Mouse (Mus musculus) midbrain, postnatal 0 days (tissue): ENCODE data around the gene Fez2. TPM values are rescaled to one million over a fixed set of nuclear protein-coding genes. Genes with fewer than 3 reads are reported as not detected.

Experiments
- ATAC-seq: fragments of 200-750 bp; cut with Nextera tagmentation; 2 replicates; pipeline ENCODE4 v1.8.0; 2017; ENCODE audit warnings: moderate number of reproducible peaks, mild to moderate bottlenecking, moderate TSS enrichment, moderate library complexity; ENCODE audit not compliant: low FRiP score
- DNase-seq: peaks from one replicate; pipeline ENCODE4 v3.0.0-alpha.2; 2015; ENCODE audit warnings: low spot score
- H3K27ac ChIP-seq: fragments of 300-500 bp; sonication (generic); 2 replicates; pipeline ENCODE4 v1.5.1; 2014; ENCODE audit warnings: low read depth, mild to moderate bottlenecking, low read length, mixed read lengths
- H3K27me3 ChIP-seq: fragments of 300-500 bp; sonication (generic); 2 replicates; pipeline ENCODE4 v1.6.1; 2014; ENCODE audit warnings: low read length, control low read depth, mixed read lengths; ENCODE audit not compliant: insufficient read depth
- H3K36me3 ChIP-seq: fragments of 300-500 bp; sonication (generic); 2 replicates; pipeline ENCODE4 v1.6.1; 2014; ENCODE audit warnings: low read length, control low read depth, mixed read lengths; ENCODE audit not compliant: insufficient read depth
- H3K4me1 ChIP-seq: fragments of 300-500 bp; sonication (generic); 2 replicates; pipeline ENCODE4 v1.6.1; 2014; ENCODE audit warnings: mild to moderate bottlenecking, control low read depth, antibody characterized with exemption, low read length, mixed read lengths; ENCODE audit not compliant: insufficient read depth
- H3K4me2 ChIP-seq: fragments of 300-500 bp; sonication (generic); 2 replicates; pipeline ENCODE4 v1.6.1; 2014; ENCODE audit warnings: low read depth, mild to moderate bottlenecking, low read length, mixed read lengths; ENCODE audit not compliant: poor library complexity, severe bottlenecking
- H3K4me3 ChIP-seq: fragments of 300-500 bp; sonication (generic); 2 replicates; pipeline ENCODE4 v1.5.1; 2014; ENCODE audit warnings: low read depth, mild to moderate bottlenecking, low read length, moderate library complexity
- H3K9ac ChIP-seq: fragments of 300-500 bp; sonication (generic); replicated peaks from 2 replicates; pipeline ENCODE4 v1.6.1; 2014; ENCODE audit warnings: mild to moderate bottlenecking, low read length, moderate library complexity, mixed read lengths; ENCODE audit not compliant: poor library complexity, severe bottlenecking
- H3K9me3 ChIP-seq: fragments of 300-500 bp; sonication (generic); 2 replicates; pipeline ENCODE4 v1.6.1; 2016; ENCODE audit warnings: low read length, control low read depth
- CTCF ChIP-seq: IDR thresholded peaks from 2 replicates; pipeline ENCODE4 v1.5.1; 2016; ENCODE audit warnings: antibody characterized with exemption, mild to moderate bottlenecking
- WGBS: fragments of 180-500 bp; shearing (Covaris S2); extraction: QIAGEN DNeasy Blood & Tissue Kit; methylation state at CpG from one replicate; pipeline ENCODE4 v1.1.7; 2014; 5-methylcytosine and 5-hydroxymethylcytosine counted together
- polyA plus RNA-seq: library from polyadenylated mRNA; unstranded; fragments of >200 nt; fragmentation: Nextera tagmentation; extraction: Ambion mirVana; gene quantifications from 2 replicates; pipeline ENCODE4 v1.2.1, GENCODE M21; 2015
- total RNA-seq: library from RNA; depleted of rRNA; stranded (reverse); fragments of >200 nt; gene quantifications from 2 replicates; pipeline ENCODE4 v1.2.3, GENCODE M21; 2014

The Fez2 gene
- total and polyA plus RNA-seq, 2 experiments from 2014 or later = 51.6 to 60.4 TPM

DNA sequence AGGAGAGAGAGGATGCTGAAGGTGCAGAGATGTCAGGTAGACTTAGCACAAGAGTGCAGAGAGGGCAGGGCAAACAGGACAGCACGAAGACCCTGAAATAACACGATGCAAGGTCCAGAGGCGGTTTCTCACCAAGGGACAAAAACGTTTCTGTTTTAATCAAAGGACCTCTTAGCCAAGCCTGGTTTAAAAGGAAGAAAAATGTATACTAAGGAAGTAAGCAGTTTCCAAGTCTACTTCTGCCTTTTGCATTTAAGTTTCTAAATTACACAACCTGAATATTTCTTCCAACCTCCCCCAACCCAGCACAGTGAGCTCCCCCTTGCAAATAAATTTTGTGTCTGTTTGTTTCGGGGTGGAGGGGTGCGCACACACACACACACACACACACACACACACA is 44.8 kb downstream of the Fez2 start:
- Histone ChIP-seq H3K27ac (no peak overlapping the region), H3K4me1 (no peaks in the 10 kb centered on the region), H3K4me3 (no peak overlapping the region), H3K36me3 (peaks cover 24% of the 10 kb centered on the region), H3K9me3 (no peaks in the 10 kb centered on the region), H3K27me3 (no peaks in the 10 kb centered on the region), H3K4me2 (no peak overlapping the region), H3K9ac (no peak overlapping the region)
- DNase-seq (no peak), ATAC-seq (no peak)
- no peak for TF ChIP-seq CTCF
- 94% methylated on average over 6 of the region's 6 CpGs for WGBS

DNA sequence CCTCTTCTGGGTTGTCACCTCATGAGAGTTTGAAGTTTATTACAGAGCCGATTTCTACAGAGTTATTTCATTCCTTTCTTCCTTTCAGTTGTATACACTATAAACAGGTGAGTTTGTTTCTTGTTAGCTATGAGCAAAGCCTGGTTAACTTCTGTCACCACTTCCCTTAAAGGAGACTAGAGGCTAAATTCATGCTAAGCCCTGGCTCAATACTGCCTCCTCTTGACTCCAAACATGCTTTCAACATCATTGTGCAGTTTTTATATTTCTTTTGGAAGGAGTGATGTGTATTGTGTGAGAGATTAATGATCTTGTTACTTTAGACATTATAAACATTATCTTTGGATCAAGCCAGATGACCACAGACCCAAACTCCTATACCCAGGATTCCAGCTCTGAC is 47.5 kb downstream of the Fez2 start:
- Histone ChIP-seq H3K4me3 (no peak overlapping the region), H3K27me3 (no peaks in the 10 kb centered on the region), H3K9ac (no peak overlapping the region), H3K4me2 (no peak overlapping the region), H3K36me3 (peaks cover 21% of the 10 kb centered on the region), H3K27ac (no peak overlapping the region), H3K9me3 (no peaks in the 10 kb centered on the region), H3K4me1 (no peaks in the 10 kb centered on the region)
- peak; percentile 58 for TF ChIP-seq CTCF
- ATAC-seq (no peak), DNase-seq (no peak)
- WGBS = 97% methylated on average over 1 of the region's 1 CpGs

DNA sequence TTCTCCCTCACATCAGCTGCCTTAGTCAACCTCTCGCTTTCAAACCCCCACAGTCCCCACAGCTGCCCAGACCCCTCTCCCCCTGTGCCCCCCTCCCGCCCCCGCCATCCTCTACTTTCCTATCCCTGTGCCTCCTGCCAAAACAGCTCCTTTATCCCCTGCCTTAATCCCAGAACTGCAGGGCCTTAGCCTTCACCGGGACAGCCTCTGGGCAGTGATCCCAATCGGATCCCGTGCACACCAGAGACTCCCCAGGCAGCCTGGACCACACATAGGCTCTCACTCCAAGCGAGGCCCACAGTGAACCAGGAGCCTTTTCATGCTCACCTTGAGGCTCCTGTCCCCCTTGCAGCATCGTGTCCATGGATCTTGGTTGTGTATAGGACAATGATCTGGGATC is 49.5 kb downstream of the Fez2 start:
- Histone ChIP-seq H3K36me3 (peaks cover 17% of the 10 kb centered on the region), H3K4me1 (no peaks in the 10 kb centered on the region), H3K4me3 (no peak overlapping the region), H3K4me2 (no peak overlapping the region), H3K9ac (no peak overlapping the region), H3K27ac (no peak overlapping the region), H3K27me3 (no peaks in the 10 kb centered on the region), H3K9me3 (no peaks in the 10 kb centered on the region)
- DNase-seq (no peak), ATAC-seq (peak; percentile 54; the same call in 1 of the 2 replicates)
- TF ChIP-seq CTCF = no peak
- WGBS = 47% methylated on average over 8 of the region's 8 CpGs

- Histone ChIP-seq H3K4me3 (no peak overlapping the region), H3K36me3 (peaks cover 11% of the 10 kb centered on the region), H3K27ac (no peak overlapping the region), H3K4me1 (no peaks in the 10 kb centered on the region), H3K4me2 (no peak overlapping the region), H3K9me3 (no peaks in the 10 kb centered on the region), H3K9ac (no peak overlapping the region), H3K27me3 (no peaks in the 10 kb centered on the region)
- WGBS = 91% methylated on average over 7 of the region's 7 CpGs
- DNase-seq = no peak
- ATAC-seq = no peak
- TF ChIP-seq CTCF = no peak
Measured at GRCm38 (mm10) chr17:78366070-78366469, 51.9 kb downstream of the Fez2 start.

- H3K27ac ChIP-seq = no peak overlapping the region
- no peaks in the 10 kb centered on the region for H3K9me3 ChIP-seq
- H3K4me1 ChIP-seq = no peaks in the 10 kb centered on the region
- ATAC-seq (no peak), DNase-seq (no peak)
- no peak overlapping the region for H3K4me3 ChIP-seq
- H3K36me3 ChIP-seq = peaks cover 3% of the 10 kb centered on the region; the same call in 1 of the 2 replicates
- H3K4me2 ChIP-seq = no peak overlapping the region
- 94% methylated on average over 23 of the region's 23 CpGs for WGBS
- no peak overlapping the region for H3K9ac ChIP-seq
- H3K27me3 ChIP-seq = no peaks in the 10 kb centered on the region
- no peak for TF ChIP-seq CTCF
Measured at GRCm38 (mm10) chr17:78364555-78365302, 53.2 kb downstream of the Fez2 start.

GRCm38 (mm10) chr17:78361939-78362728 is 55.8 kb downstream of the Fez2 start:
- ATAC-seq (no peak), DNase-seq (no peak)
- H3K4me3 ChIP-seq = no peak overlapping the region
- no peaks in the 10 kb centered on the region for H3K9me3 ChIP-seq
- no peak for TF ChIP-seq CTCF
- no peak overlapping the region for H3K4me2 ChIP-seq
- H3K27ac ChIP-seq = no peak overlapping the region
- no peaks in the 10 kb centered on the region for H3K27me3 ChIP-seq
- H3K36me3 ChIP-seq = no peaks in the 10 kb centered on the region; the same call in 1 of the 2 replicates
- H3K4me1 ChIP-seq = no peaks in the 10 kb centered on the region
- no peak overlapping the region for H3K9ac ChIP-seq
- WGBS = 89% methylated on average over 13 of the region's 13 CpGs
